Mouse (Mus musculus) skeletal muscle tissue, adult 2 months (tissue): ENCODE measurements around the gene Arhgef12.
"Not testable (repeated sequence)": the region's sequence is repeated elsewhere in the genome, so short reads cannot be mapped to it uniquely, and the experiment has no call there.

Experiments
- DNase-seq: peaks from one replicate; pipeline ENCODE4 v3.0.0-alpha.2; 2012; ENCODE audit warnings: low read depth, low spot score

The Arhgef12 gene

GRCm38 (mm10) chr9:43107187-43107517, at the start of gene Arhgef12:
Gene Arhgef12 (minus strand): TSS chr9:43107239.
- DNase-seq = peak; percentile 77

GRCm38 (mm10) chr9:43155960-43156359, 48.9 kb upstream of the Arhgef12 start:
- no peak for DNase-seq

GRCm38 (mm10) chr9:43151779-43152178, 44.7 kb upstream of the Arhgef12 start:
- DNase-seq = no peak

- no peak for DNase-seq
These were observed 43.9 kb upstream of the Arhgef12 start for GRCm38 (mm10) chr9:43150957-43151356.

GRCm38 (mm10) chr9:43150075-43150474, 43.0 kb upstream of the Arhgef12 start:
- DNase-seq = no peak

GRCm38 (mm10) chr9:43149498-43149897, 42.5 kb upstream of the Arhgef12 start:
- DNase-seq = no peak

- no peak for DNase-seq
These were observed 38.2 kb upstream of the Arhgef12 start for GRCm38 (mm10) chr9:43145196-43145595.

GRCm38 (mm10) chr9:43144206-43144810, 37.3 kb upstream of the Arhgef12 start:
- no peak for DNase-seq

GRCm38 (mm10) chr9:43141839-43142238, 34.8 kb upstream of the Arhgef12 start:
- peak; percentile 53 for DNase-seq

- DNase-seq = no peak
These were observed 26.5 kb upstream of the Arhgef12 start for GRCm38 (mm10) chr9:43133525-43133924.

GRCm38 (mm10) chr9:43132380-43132779, 25.3 kb upstream of the Arhgef12 start:
- no peak for DNase-seq

GRCm38 (mm10) chr9:43131940-43132339, 24.9 kb upstream of the Arhgef12 start:
- no peak for DNase-seq

- no peak for DNase-seq
These were observed 23.6 kb upstream of the Arhgef12 start for GRCm38 (mm10) chr9:43130684-43131083.

- peak; percentile 83 for DNase-seq
These were observed 20.2 kb upstream of the Arhgef12 start for GRCm38 (mm10) chr9:43127101-43127787.

- DNase-seq = no peak
These were observed 15.3 kb upstream of the Arhgef12 start for GRCm38 (mm10) chr9:43122379-43122778.

- not testable (repeated sequence) for DNase-seq
These were observed 14.9 kb upstream of the Arhgef12 start for GRCm38 (mm10) chr9:43121948-43122347.

- no peak for DNase-seq
These were observed 9.9 kb upstream of the Arhgef12 start for GRCm38 (mm10) chr9:43116997-43117336.

- no peak for DNase-seq
These were observed 9.3 kb upstream of the Arhgef12 start, which contains the start of gene Tmem136 for GRCm38 (mm10) chr9:43116134-43116996. Gene Tmem136 (minus strand): TSS chr9:43116570.

- DNase-seq = no peak
These were observed 8.5 kb upstream of the Arhgef12 start for GRCm38 (mm10) chr9:43115431-43116133.

- DNase-seq = no peak
These were observed 7.8 kb upstream of the Arhgef12 start for GRCm38 (mm10) chr9:43114833-43115232.

- no peak for DNase-seq
These were observed 3.4 kb upstream of the Arhgef12 start for GRCm38 (mm10) chr9:43110286-43110980.
